Mouse (Mus musculus): ENCODE measurements at regions not wholly inside any gene's neighbourhood (a gene's known extent, or its start where the extent isn't known, plus 50 kb on each side); places are given as distances from the start of the nearest gene placed in this dataset.

DNA sequence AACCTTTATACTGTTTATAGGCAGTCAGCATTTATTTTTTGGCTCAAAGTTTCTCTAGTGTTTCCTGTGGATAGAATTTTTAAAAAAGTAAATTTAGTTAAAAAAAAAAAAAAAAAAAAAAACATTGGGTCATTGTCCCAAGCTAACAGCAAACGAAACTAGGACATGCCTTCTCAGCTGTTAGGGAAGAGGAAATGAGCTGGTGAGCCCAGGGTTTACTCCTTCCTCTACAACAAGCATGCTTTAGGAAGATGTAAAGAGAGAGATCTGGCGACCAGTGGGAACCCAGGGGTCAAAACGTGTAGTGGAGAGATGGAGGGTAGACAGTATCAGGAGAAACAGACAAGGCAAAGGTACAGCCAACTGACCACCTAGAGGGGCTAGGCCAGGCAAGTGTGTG is 81.6 kb upstream of the Peli1 start:
- TF ChIP-seq CTCF (conservative IDR thresholded peaks at IDR 0.05; ENCODE audit: insufficient read depth, insufficient read length, low read depth, low read length) (no peak), POLR2A (IDR thresholded peaks at IDR 0.05; ENCODE audit: low read depth, low read length) (no peak)

All from kidney, adult 2 months (tissue).